Mouse (Mus musculus) liver, adult 2 months (tissue): ENCODE measurements at regions not wholly inside any gene's neighbourhood (a gene's known extent, or its start where the extent isn't known, plus 50 kb on each side); places are given as distances from the start of the nearest gene placed in this dataset.
A peak's percentile ranks its signal among the peaks of the same experiment; 100 is the strongest.

Experiments
- DNase-seq: peaks from one replicate; pipeline ENCODE4 v3.0.0-alpha.2; 2011; ENCODE audit warnings: low read depth, low spot score; ENCODE audit errors: extremely low read depth
- H3K27ac ChIP-seq: fragments of 200-500 bp; replicated peaks from 2 replicates; pipeline ENCODE4 v1.5.1; 2012; ENCODE audit warnings: low read depth, mild to moderate bottlenecking, control low read depth, inconsistent platforms, low read length; ENCODE audit not compliant: insufficient read depth
- H3K27me3 ChIP-seq: fragments of 200-500 bp; 2 replicates; pipeline ENCODE4 v1.6.1; 2012; ENCODE audit warnings: mild to moderate bottlenecking, moderate library complexity, low read length, inconsistent platforms; ENCODE audit not compliant: control insufficient read depth, insufficient read depth
- H3K36me3 ChIP-seq: fragments of 200-500 bp; 2 replicates; pipeline ENCODE4 v1.6.1; 2012; ENCODE audit warnings: low read length, inconsistent platforms; ENCODE audit not compliant: control insufficient read depth, insufficient read depth
- H3K4me1 ChIP-seq: fragments of 200-500 bp; 2 replicates; pipeline ENCODE4 v1.6.1; 2011; ENCODE audit warnings: low read length; ENCODE audit not compliant: control insufficient read depth, insufficient read depth
- H3K4me3 ChIP-seq: fragments of 200-500 bp; 2 replicates; pipeline ENCODE4 v1.5.1; 2011; ENCODE audit warnings: low read depth, mild to moderate bottlenecking, control low read depth, low read length, moderate library complexity; ENCODE audit not compliant: insufficient read depth
- H3K79me2 ChIP-seq: fragments of 200-500 bp; 2 replicates; pipeline ENCODE4 v1.6.1; 2012; ENCODE audit warnings: inconsistent platforms, mild to moderate bottlenecking, low read length, moderate library complexity; ENCODE audit not compliant: control insufficient read depth, insufficient read depth
- H3K9ac ChIP-seq: fragments of 200-500 bp; 2 replicates; pipeline ENCODE4 v1.6.1; 2012; ENCODE audit warnings: low read depth, mild to moderate bottlenecking, control low read depth, inconsistent platforms, low read length
- CTCF ChIP-seq: fragments of 200-500 bp; IDR thresholded peaks from 2 replicates; pipeline ENCODE4 v1.5.1; 2011; ENCODE audit warnings: low read depth, low read length, control low read depth
- POLR2A ChIP-seq: fragments of 200-500 bp; IDR thresholded peaks from 2 replicates; pipeline ENCODE4 v1.6.1; 2011; ENCODE audit warnings: low read length, control low read depth; ENCODE audit not compliant: insufficient read depth; ENCODE audit errors: extremely low read depth
- whole genome bisulfite sequencing: fragments of 180-500 bp; shearing (Covaris S2); methylation state at CpG from one replicate; pipeline ENCODE4 v1.1.7; 2018; 5-methylcytosine and 5-hydroxymethylcytosine counted together

DNA sequence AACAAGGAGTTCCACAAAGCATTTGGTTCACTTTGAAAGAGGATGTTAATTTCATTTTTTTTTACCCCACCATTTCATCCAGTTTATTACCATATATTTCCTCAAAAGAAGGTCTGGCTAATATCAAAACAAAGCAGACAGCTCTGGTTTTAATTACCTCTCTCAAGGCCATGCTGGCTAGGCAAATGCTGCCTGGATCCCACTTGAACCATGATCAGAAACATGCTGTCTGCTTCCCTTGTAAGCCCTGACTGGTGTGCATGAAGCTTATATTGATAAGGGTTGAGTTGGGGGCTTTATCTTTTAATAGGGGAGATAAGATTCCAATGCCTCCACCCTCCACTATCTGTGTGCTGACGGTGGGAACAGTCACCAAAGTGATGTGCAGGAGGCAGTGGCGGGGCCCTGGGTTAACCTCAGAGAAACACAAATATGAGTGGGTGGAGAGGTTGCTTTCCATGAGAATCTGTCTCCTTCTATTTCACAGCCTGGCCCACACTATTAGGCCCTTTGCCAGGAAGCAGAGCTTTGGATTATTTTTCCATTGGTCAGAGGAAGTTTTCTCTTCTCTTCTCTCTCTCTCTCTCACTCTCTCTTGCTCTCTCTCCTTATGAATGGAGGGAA, 194.4 kb downstream of the Ets1 start:
- 25% methylated on average over 2 of the region's 2 CpGs for WGBS
- Histone ChIP-seq H3K27ac (no peak overlapping the region), H3K36me3 (no peaks in the 10 kb centered on the region), H3K4me3 (no peak overlapping the region), H3K9ac (no peak overlapping the region), H3K27me3 (0 out of 2 replicates have a peak, but pooled peaks cover 3% of the 10 kb centered on the region), H3K4me1 (no peaks in the 10 kb centered on the region), H3K79me2 (no peaks in the 10 kb centered on the region)
- TF ChIP-seq CTCF: no peak
- no peak for TF ChIP-seq POLR2A
- DNase-seq: peak; percentile 23

DNA sequence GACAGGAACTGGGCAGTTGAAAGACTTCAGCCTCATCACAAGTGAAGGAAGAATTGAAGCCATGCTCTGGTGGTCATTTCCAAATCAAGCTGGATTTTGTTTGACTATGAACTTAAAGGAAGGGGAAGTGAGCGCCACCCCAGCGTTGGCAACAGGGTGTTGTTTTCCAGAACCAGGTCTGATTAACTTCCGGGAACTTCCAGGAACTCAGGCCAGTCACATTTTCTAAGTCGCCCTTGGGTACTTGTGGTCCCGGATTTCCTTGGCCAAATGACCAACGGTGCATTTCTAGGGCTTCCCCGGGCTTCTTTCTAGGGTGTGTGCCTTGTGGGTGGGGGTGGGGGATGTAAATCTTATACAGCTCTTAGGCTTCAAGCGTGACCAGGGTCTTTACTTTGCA, 197.4 kb downstream of the Ets1 start:
- H3K9ac ChIP-seq: no peak overlapping the region
- H3K27me3 ChIP-seq: no peaks in the 10 kb centered on the region
- 72% methylated on average over 8 of the region's 8 CpGs for WGBS
- no peaks in the 10 kb centered on the region for H3K79me2 ChIP-seq
- H3K4me3 ChIP-seq: no peak overlapping the region
- H3K36me3 ChIP-seq: no peaks in the 10 kb centered on the region
- H3K4me1 ChIP-seq: peaks cover 4% of the 10 kb centered on the region; the same call in 1 of the 2 replicates
- DNase-seq: no peak
- TF ChIP-seq CTCF (no peak), POLR2A (no peak)
- no peak overlapping the region for H3K27ac ChIP-seq

DNA sequence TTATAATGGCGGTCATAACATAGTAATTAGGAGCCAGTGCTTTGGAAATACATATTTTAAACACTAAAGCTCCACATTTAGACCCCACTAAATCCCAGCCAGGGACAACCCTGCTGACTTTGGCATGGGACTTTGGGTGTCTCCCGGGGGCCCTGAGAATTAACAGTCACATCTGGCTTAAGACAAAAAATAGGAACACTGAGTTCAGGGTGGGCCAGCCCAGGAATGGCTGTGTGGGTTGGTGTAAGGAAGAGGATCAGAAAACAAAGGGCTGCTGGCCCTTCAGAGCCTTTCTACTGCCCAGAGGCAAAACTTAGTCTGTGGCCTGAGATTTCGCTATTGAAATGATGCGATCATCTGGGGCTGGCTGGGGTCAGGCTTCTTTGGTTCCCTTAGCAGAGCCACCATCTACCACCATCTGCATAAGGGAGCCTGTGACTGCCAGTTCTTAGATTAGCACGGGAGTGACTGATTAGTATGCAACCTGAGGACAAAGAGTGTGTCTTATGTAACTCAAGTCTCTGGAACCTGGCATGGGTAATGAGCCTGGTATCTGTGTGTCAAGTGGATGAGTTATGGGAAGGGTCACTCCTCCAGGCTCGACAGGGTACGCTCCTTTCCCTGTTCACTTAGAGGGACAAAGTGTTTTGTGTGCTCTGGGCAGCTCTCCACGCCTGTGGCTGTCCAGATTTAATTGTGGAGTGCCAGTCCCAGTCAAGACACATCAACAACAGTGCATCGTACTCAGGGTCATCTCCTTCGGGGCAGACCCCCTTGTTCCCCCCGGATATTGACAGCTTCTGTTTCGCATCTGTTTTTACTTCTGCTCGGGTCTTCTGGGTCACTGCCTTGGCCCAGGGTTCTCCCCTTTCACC, 199.0 kb downstream of the Ets1 start:
- no peak overlapping the region for H3K4me3 ChIP-seq
- H3K9ac ChIP-seq: no peak overlapping the region
- H3K27me3 ChIP-seq: no peaks in the 10 kb centered on the region
- no peaks in the 10 kb centered on the region for H3K36me3 ChIP-seq
- H3K27ac ChIP-seq: peak overlapping the region; percentile 43; the same call in 1 of the 2 replicates
- H3K79me2 ChIP-seq: no peaks in the 10 kb centered on the region
- peaks cover 4% of the 10 kb centered on the region; the same call in 1 of the 2 replicates for H3K4me1 ChIP-seq
- 77% methylated on average over 13 of the region's 13 CpGs for WGBS
- TF ChIP-seq POLR2A: no peak
- no peak for TF ChIP-seq CTCF
- peak; percentile 20 for DNase-seq

DNA sequence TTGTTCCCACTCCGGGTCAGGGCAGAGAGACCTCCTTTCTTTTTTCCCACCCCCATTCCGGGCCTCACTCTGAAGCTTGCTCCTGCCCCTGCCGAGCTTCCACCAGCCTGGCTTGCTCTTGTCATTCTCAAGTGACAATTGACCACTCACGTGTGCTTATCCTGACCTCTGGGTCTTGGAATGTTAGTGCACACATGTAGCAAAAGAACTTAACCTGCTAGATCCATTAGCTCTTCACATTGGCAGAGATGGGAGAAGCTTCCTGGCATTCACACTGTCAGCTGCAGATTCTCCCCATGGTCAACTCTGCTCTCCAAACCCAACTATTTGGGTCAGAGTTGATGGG, 199.6 kb downstream of the Ets1 start:
- no peak overlapping the region for H3K9ac ChIP-seq
- H3K27me3 ChIP-seq: no peaks in the 10 kb centered on the region
- peak; percentile 12 for DNase-seq
- no peaks in the 10 kb centered on the region for H3K79me2 ChIP-seq
- H3K36me3 ChIP-seq: no peaks in the 10 kb centered on the region
- no peak overlapping the region for H3K4me3 ChIP-seq
- TF ChIP-seq POLR2A (no peak), CTCF (no peak)
- peaks cover 4% of the 10 kb centered on the region; the same call in 1 of the 2 replicates for H3K4me1 ChIP-seq
- peak overlapping the region; percentile 43; the same call in 1 of the 2 replicates for H3K27ac ChIP-seq
- WGBS: 33% methylated on average over 4 of the region's 4 CpGs

DNA sequence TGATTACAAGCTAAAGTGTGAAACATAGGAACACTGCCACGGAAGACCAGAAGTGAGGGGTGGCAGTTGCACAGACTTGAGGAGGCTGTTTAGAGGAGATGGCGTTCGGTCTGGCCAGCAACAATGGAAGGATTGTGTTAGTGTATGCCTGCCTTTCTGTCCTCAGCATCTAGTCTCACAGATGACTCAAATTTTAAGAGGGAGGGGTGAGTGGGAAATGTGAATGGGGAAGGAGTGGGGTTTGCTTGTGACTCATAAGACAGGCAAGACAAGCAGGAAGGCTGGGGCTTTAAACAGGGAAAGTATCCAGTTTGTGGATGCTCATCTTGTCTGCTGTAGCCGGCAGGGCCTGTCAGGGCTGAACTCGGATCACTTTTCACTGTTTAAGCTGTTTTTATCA, 200.3 kb downstream of the Ets1 start:
- no peak for TF ChIP-seq CTCF
- no peak for TF ChIP-seq POLR2A
- no peaks in the 10 kb centered on the region for H3K79me2 ChIP-seq

DNA sequence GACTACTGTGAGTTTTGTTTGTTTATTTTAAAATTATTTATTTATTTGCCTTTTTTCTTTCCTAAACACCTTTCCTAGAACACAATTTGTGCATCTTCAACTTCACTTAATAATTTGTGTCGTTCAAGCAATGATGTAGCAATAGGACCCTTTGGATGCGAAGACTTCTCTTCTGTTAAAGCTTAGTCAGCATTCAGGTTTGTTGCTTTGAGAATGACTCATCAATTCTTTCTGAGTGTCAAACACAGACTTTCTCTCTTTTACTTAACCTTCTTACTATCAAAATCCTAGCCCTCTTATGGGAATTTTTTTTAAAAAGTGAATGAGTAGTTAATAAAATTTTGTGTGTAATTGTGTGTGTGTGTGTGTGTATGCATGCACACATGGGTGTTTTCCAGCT, 211.3 kb downstream of the Ets1 start:
- no peak for DNase-seq
- Histone ChIP-seq H3K27me3 (no peaks in the 10 kb centered on the region), H3K27ac (no peak overlapping the region), H3K4me1 (no peaks in the 10 kb centered on the region), H3K9ac (no peak overlapping the region), H3K4me3 (no peak overlapping the region), H3K36me3 (no peaks in the 10 kb centered on the region), H3K79me2 (no peaks in the 10 kb centered on the region)
- WGBS: 84% methylated on average over 2 of the region's 2 CpGs
- TF ChIP-seq CTCF (no peak), POLR2A (no peak)

More for the DNA sequence above, 200.3 kb downstream of the Ets1 start:
- no peaks in the 10 kb centered on the region for H3K27me3 ChIP-seq
- WGBS: 57% methylated on average over 5 of the region's 5 CpGs
- H3K4me3 ChIP-seq: no peak overlapping the region
- no peak for DNase-seq
- H3K27ac ChIP-seq: no peak overlapping the region
- H3K36me3 ChIP-seq: no peaks in the 10 kb centered on the region
- peaks cover 4% of the 10 kb centered on the region; the same call in 1 of the 2 replicates for H3K4me1 ChIP-seq
- no peak overlapping the region for H3K9ac ChIP-seq
